Mouse (Mus musculus) embryonic facial prominence, embryonic 14.5 days (tissue): Measurements from ENCODE around the gene Slc22a8. TPM values are rescaled to one million over a fixed set of nuclear protein-coding genes. Genes with fewer than 3 reads are reported as not detected.
A peak's percentile ranks its signal among the peaks of the same experiment; 100 is the strongest.

Source experiments
- ATAC-seq: fragments of 200-750 bp; cut with Nextera tagmentation; 2 replicates; pipeline ENCODE4 v1.8.0; 2017; ENCODE audit warnings: low read depth, moderate number of reproducible peaks, moderate TSS enrichment
- DNase-seq: peaks from one replicate; pipeline ENCODE4 v3.0.0-alpha.2; 2015; ENCODE audit warnings: low spot score
- H3K27ac ChIP-seq: fragments of 300-500 bp; sonication (generic); replicated peaks from 2 replicates; pipeline ENCODE4 v1.5.1; 2014; ENCODE audit warnings: low read depth, mild to moderate bottlenecking, low read length, moderate library complexity
- H3K27me3 ChIP-seq: fragments of 300-500 bp; sonication (generic); replicated peaks from 2 replicates; pipeline ENCODE4 v1.6.1; 2014; ENCODE audit warnings: low read length; ENCODE audit not compliant: control insufficient read depth, insufficient read depth
- H3K36me3 ChIP-seq: fragments of 300-500 bp; sonication (generic); 2 replicates; pipeline ENCODE4 v1.6.1; 2014; ENCODE audit warnings: low read length, mixed read lengths; ENCODE audit not compliant: control insufficient read depth, insufficient read depth
- H3K4me1 ChIP-seq: fragments of 300-500 bp; sonication (generic); 2 replicates; pipeline ENCODE4 v1.6.1; 2014; ENCODE audit warnings: antibody characterized with exemption, low read length; ENCODE audit not compliant: control insufficient read depth, insufficient read depth
- H3K4me2 ChIP-seq: fragments of 300-500 bp; sonication (generic); 2 replicates; pipeline ENCODE4 v1.6.1; 2014; ENCODE audit warnings: low read depth, mild to moderate bottlenecking, low read length, moderate library complexity, mixed read lengths
- H3K4me3 ChIP-seq: fragments of 300-500 bp; sonication (generic); 2 replicates; pipeline ENCODE4 v1.5.1; 2014; ENCODE audit warnings: low read depth, mild to moderate bottlenecking, low read length
- H3K9ac ChIP-seq: fragments of 300-500 bp; sonication (generic); 2 replicates; pipeline ENCODE4 v1.6.1; 2014; ENCODE audit warnings: low read depth, mild to moderate bottlenecking, low read length, moderate library complexity, mixed read lengths
- H3K9me3 ChIP-seq: fragments of 300-500 bp; sonication (generic); 2 replicates; pipeline ENCODE4 v1.6.1; 2016; ENCODE audit warnings: low read length; ENCODE audit not compliant: control insufficient read depth
- WGBS: fragments of 180-500 bp; shearing (Covaris S2); extraction: QIAGEN DNeasy Blood & Tissue Kit; methylation state at CpG from one replicate; pipeline ENCODE4 v1.1.7; 2014; 5-methylcytosine and 5-hydroxymethylcytosine counted together
- polyA plus RNA-seq: library from polyadenylated mRNA; unstranded; fragments of >200 nt; fragmentation: Nextera tagmentation; extraction: Ambion mirVana; gene quantifications from 2 replicates; pipeline ENCODE4 v1.2.1, GENCODE M21; 2014

Gene Slc22a8
- 0.59 and 1.3 TPM in 2 replicates for polyA plus RNA-seq

GRCm38 (mm10) chr19:8590954-8591353 lies at the start of gene Slc22a8:
TSS of gene Slc22a8 (plus strand) at chr19:8591254.
- no peak for DNase-seq
- Histone ChIP-seq H3K4me2 (no peak within 1 kb of the TSS), H3K9me3 (no peaks in the 10 kb centered on the region), H3K4me1 (peaks cover 4% of the 10 kb centered on the region), H3K4me3 (no peak within 1 kb of the TSS), H3K27ac (no peak within 1 kb of the TSS), H3K9ac (no peak within 1 kb of the TSS), H3K27me3 (no peaks in the 10 kb centered on the region), H3K36me3 (no peaks in the 10 kb centered on the region)
- ATAC-seq: no peak
- 48% methylated on average over 8 of the region's 8 CpGs for WGBS

GRCm38 (mm10) chr19:8558897-8559296 lies 32.2 kb upstream of the Slc22a8 start:
- no peaks in the 10 kb centered on the region for H3K36me3 ChIP-seq
- 69% methylated on average over 2 of the region's 2 CpGs for WGBS
- no peak overlapping the region for H3K4me2 ChIP-seq
- no peaks in the 10 kb centered on the region for H3K9me3 ChIP-seq
- H3K4me1 ChIP-seq: no peaks in the 10 kb centered on the region
- H3K27ac ChIP-seq: no peak overlapping the region
- DNase-seq (no peak), ATAC-seq (no peak)
- no peaks in the 10 kb centered on the region for H3K27me3 ChIP-seq
- no peak overlapping the region for H3K9ac ChIP-seq
- H3K4me3 ChIP-seq: no peak overlapping the region

GRCm38 (mm10) chr19:8564021-8564420 lies 27.0 kb upstream of the Slc22a8 start:
- Histone ChIP-seq H3K4me3 (no peak overlapping the region), H3K27ac (no peak overlapping the region), H3K9ac (no peak overlapping the region), H3K27me3 (no peaks in the 10 kb centered on the region), H3K36me3 (no peaks in the 10 kb centered on the region), H3K4me1 (no peaks in the 10 kb centered on the region), H3K9me3 (no peaks in the 10 kb centered on the region), H3K4me2 (no peak overlapping the region)
- no peak for DNase-seq
- WGBS: 37% methylated on average over 2 of the region's 2 CpGs
- no peak for ATAC-seq

GRCm38 (mm10) chr19:8564469-8564868 lies 26.6 kb upstream of the Slc22a8 start:
- H3K4me1 ChIP-seq: no peaks in the 10 kb centered on the region
- H3K4me3 ChIP-seq: no peak overlapping the region
- ATAC-seq: no peak
- 64% methylated on average over 3 of the region's 3 CpGs for WGBS
- DNase-seq: no peak
- H3K27me3 ChIP-seq: no peaks in the 10 kb centered on the region
- no peaks in the 10 kb centered on the region for H3K36me3 ChIP-seq
- H3K9me3 ChIP-seq: no peaks in the 10 kb centered on the region
- H3K9ac ChIP-seq: no peak overlapping the region
- H3K27ac ChIP-seq: no peak overlapping the region
- no peak overlapping the region for H3K4me2 ChIP-seq

GRCm38 (mm10) chr19:8565262-8565661 lies 25.8 kb upstream of the Slc22a8 start:
- Histone ChIP-seq H3K9ac (no peak overlapping the region), H3K9me3 (no peaks in the 10 kb centered on the region), H3K4me3 (no peak overlapping the region), H3K4me2 (no peak overlapping the region), H3K4me1 (no peaks in the 10 kb centered on the region), H3K27me3 (no peaks in the 10 kb centered on the region), H3K36me3 (no peaks in the 10 kb centered on the region), H3K27ac (no peak overlapping the region)
- DNase-seq (no peak), ATAC-seq (no peak)
- WGBS: 43% methylated on average over 2 of the region's 2 CpGs

- Histone ChIP-seq H3K27ac (no peak overlapping the region), H3K36me3 (no peaks in the 10 kb centered on the region), H3K4me3 (no peak overlapping the region), H3K27me3 (no peaks in the 10 kb centered on the region), H3K9ac (no peak overlapping the region), H3K9me3 (no peaks in the 10 kb centered on the region), H3K4me2 (no peak overlapping the region), H3K4me1 (no peaks in the 10 kb centered on the region)
- peak; percentile 40 for DNase-seq
- ATAC-seq: no peak; the same call in 1 of the 2 replicates
- 45% methylated on average over 4 of the region's 4 CpGs for WGBS
Measured at GRCm38 (mm10) chr19:8565985-8566384, 25.1 kb upstream of the Slc22a8 start.

- Histone ChIP-seq H3K27ac (no peak overlapping the region), H3K36me3 (no peaks in the 10 kb centered on the region), H3K4me2 (no peak overlapping the region), H3K4me1 (no peaks in the 10 kb centered on the region), H3K4me3 (no peak overlapping the region), H3K9ac (no peak overlapping the region), H3K27me3 (no peaks in the 10 kb centered on the region), H3K9me3 (no peaks in the 10 kb centered on the region)
- WGBS: 46% methylated on average over 13 of the region's 13 CpGs
- no peak for ATAC-seq
- DNase-seq: peak; percentile 81
Measured at GRCm38 (mm10) chr19:8567104-8567880, 23.8 kb upstream of the Slc22a8 start.

- Histone ChIP-seq H3K4me1 (no peaks in the 10 kb centered on the region), H3K27ac (no peak overlapping the region), H3K9me3 (no peaks in the 10 kb centered on the region), H3K9ac (peak overlapping the region; percentile 55), H3K27me3 (no peaks in the 10 kb centered on the region), H3K36me3 (no peaks in the 10 kb centered on the region), H3K4me3 (peak overlapping the region; percentile 28), H3K4me2 (peak overlapping the region; percentile 61)
- WGBS: 2% methylated on average over 14 of the region's 14 CpGs
- peak; percentile 38; the same call in 1 of the 2 replicates for ATAC-seq
- peak; percentile 34 for DNase-seq
Measured at GRCm38 (mm10) chr19:8569453-8569863, 21.6 kb upstream of the Slc22a8 start.
